Mouse (Mus musculus): ENCODE measurements around the gene Cbx7. TPM values are rescaled to one million over a fixed set of nuclear protein-coding genes. Genes with fewer than 3 reads are reported as not detected.

Gene Cbx7
- total RNA-seq, 1 experiment, result 171 TPM

DNA sequence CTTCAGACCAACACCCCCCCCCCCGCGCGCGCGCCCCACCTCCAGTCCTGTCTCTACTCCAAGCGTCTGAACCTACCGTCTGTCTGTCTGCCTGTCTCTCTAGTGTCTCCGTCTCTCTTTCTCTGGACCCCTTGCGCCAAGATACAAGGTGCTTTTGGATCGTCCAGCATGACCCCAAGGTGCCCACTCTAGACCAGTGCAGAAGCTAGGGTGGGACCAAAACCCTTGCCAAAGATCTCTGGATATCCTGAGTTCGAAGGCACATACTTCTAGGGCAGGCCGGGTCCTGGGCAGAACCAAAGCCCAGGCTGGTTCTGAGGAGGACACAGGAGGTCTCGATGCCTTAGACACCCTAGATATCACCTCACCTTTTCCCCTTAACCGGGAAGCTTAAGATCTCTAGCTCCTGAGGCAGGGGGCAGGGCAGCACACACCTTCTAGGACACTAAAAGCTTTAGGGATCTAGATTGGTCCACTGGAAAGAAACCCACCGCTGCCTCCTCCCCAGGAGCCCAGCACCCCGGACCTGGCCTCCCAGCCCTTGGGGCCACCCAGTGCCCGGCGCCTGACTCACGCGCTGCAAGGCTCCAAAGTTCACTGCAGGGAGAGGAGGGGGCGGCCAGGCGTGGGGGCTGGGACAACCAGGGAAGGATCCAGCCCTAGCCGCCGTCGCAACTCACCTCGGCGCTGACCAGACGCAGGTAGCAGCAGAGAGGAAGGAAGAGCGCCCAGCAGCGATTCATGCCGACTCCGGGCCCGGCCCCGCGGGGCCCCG is 42.5 kb upstream of the Cbx7 start:
- Histone ChIP-seq H3K27ac (ENCODE audit: insufficient read depth, low read depth, low read length, poor library complexity, severe bottlenecking) (no peak overlapping the region), H3K36me3 (ENCODE audit: control insufficient read depth, insufficient read depth, low read length, poor library complexity, severe bottlenecking) (no peaks in the 10 kb centered on the region), H3K4me1 (ENCODE audit: control insufficient read depth in 2 of 2, insufficient read depth in 2 of 2, low read length in 2 of 2, poor library complexity in 1 of 2) (peaks cover 0 to 25% of the 10 kb centered on the region in 2 experiments; a peak in 2 of 4 replicates), H3K4me3 (ENCODE audit: insufficient read depth in 1 of 2, low read depth in 1 of 2, low read length in 2 of 2, poor library complexity in 1 of 2, severe bottlenecking in 1 of 2) (peak overlapping the region; percentile 70 to 86), H3K9ac (ENCODE audit: insufficient read depth, low read depth, low read length, poor library complexity, severe bottlenecking) (peak overlapping the region; percentile 70), H3K9me3 (ENCODE audit: control insufficient read depth, insufficient read depth, low read depth, low read length) (no peaks in the 10 kb centered on the region)
- TF ChIP-seq CHD2 (IDR thresholded peaks at IDR 0.05; ENCODE audit: low read depth, low read length), result no peak
- no peak for TF ChIP-seq MAFK (IDR thresholded peaks at IDR 0.05; ENCODE audit: insufficient read depth, low read depth, low read length)
- TF ChIP-seq ZC3H11A (IDR thresholded peaks at IDR 0.05; ENCODE audit: borderline replicate concordance, low read depth, low read length), result no peak
- no peak for DNase-seq (ENCODE audit: low read depth, low spot score)
- in situ Hi-C loops (cut with MboI; ENCODE audit: low sequenced_read_pairs in 2 of 2, unreplicated experiment in 2 of 2), result no loop called here

GRCm38 (mm10) chr15:80012527-80013201 is 41.7 kb upstream of the Cbx7 start:
- Histone ChIP-seq H3K4me3 (ENCODE audit: insufficient read depth in 1 of 2, low read depth in 1 of 2, low read length in 2 of 2, poor library complexity in 1 of 2, severe bottlenecking in 1 of 2) (peak overlapping the region; percentile 70 to 86), H3K36me3 (ENCODE audit: control insufficient read depth, insufficient read depth, low read length, poor library complexity, severe bottlenecking) (no peaks in the 10 kb centered on the region), H3K27ac (ENCODE audit: insufficient read depth, low read depth, low read length, poor library complexity, severe bottlenecking) (peak overlapping the region; percentile 7; the same call in 1 of the 2 replicates), H3K9ac (ENCODE audit: insufficient read depth, low read depth, low read length, poor library complexity, severe bottlenecking) (peak overlapping the region; percentile 70), H3K4me1 (ENCODE audit: control insufficient read depth in 2 of 2, insufficient read depth in 2 of 2, low read length in 2 of 2, poor library complexity in 1 of 2) (peaks cover 0 to 25% of the 10 kb centered on the region in 2 experiments; a peak in 2 of 4 replicates), H3K9me3 (ENCODE audit: control insufficient read depth, insufficient read depth, low read depth, low read length) (no peaks in the 10 kb centered on the region)
- in situ Hi-C loops (cut with MboI; ENCODE audit: low sequenced_read_pairs in 2 of 2, unreplicated experiment in 2 of 2), result no loop called here
- DNase-seq (ENCODE audit: low read depth, low spot score), result no peak
- 0 out of 2 replicates have a peak, but pooled peaks have one; percentile 2 for TF ChIP-seq MAFK (IDR thresholded peaks at IDR 0.05; ENCODE audit: insufficient read depth, low read depth, low read length)
- TF ChIP-seq CHD2 (IDR thresholded peaks at IDR 0.05; ENCODE audit: low read depth, low read length), result no peak
- peak; percentile 3; the same call in 1 of the 2 replicates for TF ChIP-seq HCFC1 (IDR thresholded peaks at IDR 0.05; ENCODE audit: borderline replicate concordance, insufficient read depth, low read length)

- Histone ChIP-seq H3K9ac (ENCODE audit: insufficient read depth, low read depth, low read length, poor library complexity, severe bottlenecking) (peak overlapping the region; percentile 70), H3K4me1 (ENCODE audit: control insufficient read depth in 2 of 2, insufficient read depth in 2 of 2, low read length in 2 of 2, poor library complexity in 1 of 2) (peaks cover 0 to 25% of the 10 kb centered on the region in 2 experiments; a peak in 2 of 4 replicates), H3K27ac (ENCODE audit: insufficient read depth, low read depth, low read length, poor library complexity, severe bottlenecking) (peak overlapping the region; percentile 7; the same call in 1 of the 2 replicates), H3K36me3 (ENCODE audit: control insufficient read depth, insufficient read depth, low read length, poor library complexity, severe bottlenecking) (no peaks in the 10 kb centered on the region), H3K4me3 (ENCODE audit: insufficient read depth in 1 of 2, low read depth in 1 of 2, low read length in 2 of 2, poor library complexity in 1 of 2, severe bottlenecking in 1 of 2) (peak overlapping the region; percentile 70 to 86), H3K9me3 (ENCODE audit: control insufficient read depth, insufficient read depth, low read depth, low read length) (no peaks in the 10 kb centered on the region)
- 0 out of 2 replicates have a peak, but pooled peaks have one; percentile 12 for TF ChIP-seq HCFC1 (IDR thresholded peaks at IDR 0.05; ENCODE audit: borderline replicate concordance, insufficient read depth, low read length)
- TF ChIP-seq CHD2 (IDR thresholded peaks at IDR 0.05; ENCODE audit: low read depth, low read length), result no peak
- no peak for TF ChIP-seq ZC3H11A (IDR thresholded peaks at IDR 0.05; ENCODE audit: borderline replicate concordance, low read depth, low read length)
- no peak for TF ChIP-seq MAFK (IDR thresholded peaks at IDR 0.05; ENCODE audit: insufficient read depth, low read depth, low read length)
- no peak for TF ChIP-seq ZNF384 (IDR thresholded peaks at IDR 0.05; ENCODE audit: low read depth, low read length)
- DNase-seq (ENCODE audit: low read depth, low spot score), result no peak
- in situ Hi-C loops (cut with MboI; ENCODE audit: low sequenced_read_pairs in 2 of 2, unreplicated experiment in 2 of 2), result no loop called here
Measured at GRCm38 (mm10) chr15:80011778-80012526, 41.0 kb upstream of the Cbx7 start.

GRCm38 (mm10) chr15:80011194-80011593 is 40.3 kb upstream of the Cbx7 start:
- peaks cover 0 to 27% of the 10 kb centered on the region in 2 experiments; a peak in 2 of 4 replicates for H3K4me1 ChIP-seq (ENCODE audit: control insufficient read depth in 2 of 2, insufficient read depth in 2 of 2, low read length in 2 of 2, poor library complexity in 1 of 2)
- in situ Hi-C loops (cut with MboI; ENCODE audit: low sequenced_read_pairs in 2 of 2, unreplicated experiment in 2 of 2), result no loop called here
- no peak for DNase-seq (ENCODE audit: low read depth, low spot score)
- no peaks in the 10 kb centered on the region for H3K36me3 ChIP-seq (ENCODE audit: control insufficient read depth, insufficient read depth, low read length, poor library complexity, severe bottlenecking)
- H3K9ac ChIP-seq (ENCODE audit: insufficient read depth, low read depth, low read length, poor library complexity, severe bottlenecking), result peak overlapping the region; percentile 37; the same call in 1 of the 2 replicates
- peak overlapping the region; percentile 54; the same call in 1 of the 2 replicates for H3K27ac ChIP-seq (ENCODE audit: insufficient read depth, low read depth, low read length, poor library complexity, severe bottlenecking)
- peak overlapping the region; percentile 14 to 70; a peak in 3 of 4 replicates for H3K4me3 ChIP-seq (ENCODE audit: insufficient read depth in 1 of 2, low read depth in 1 of 2, low read length in 2 of 2, poor library complexity in 1 of 2, severe bottlenecking in 1 of 2)
- no peak for TF ChIP-seq MAFK (IDR thresholded peaks at IDR 0.05; ENCODE audit: insufficient read depth, low read depth, low read length)
- TF ChIP-seq CHD2 (IDR thresholded peaks at IDR 0.05; ENCODE audit: low read depth, low read length), result no peak
- TF ChIP-seq ZNF384 (IDR thresholded peaks at IDR 0.05; ENCODE audit: low read depth, low read length), result no peak
- no peak for TF ChIP-seq ZC3H11A (IDR thresholded peaks at IDR 0.05; ENCODE audit: borderline replicate concordance, low read depth, low read length)
- no peak for TF ChIP-seq HCFC1 (IDR thresholded peaks at IDR 0.05; ENCODE audit: borderline replicate concordance, insufficient read depth, low read length)
- no peaks in the 10 kb centered on the region for H3K9me3 ChIP-seq (ENCODE audit: control insufficient read depth, insufficient read depth, low read depth, low read length)
